Mouse (Mus musculus): ENCODE results near the gene Rbfox1. TPM values are rescaled to one million over a fixed set of nuclear protein-coding genes. Genes with fewer than 3 reads are reported as not detected.

Gene Rbfox1
- total and polyA plus RNA-seq, 3 experiments, result not detected

DNA sequence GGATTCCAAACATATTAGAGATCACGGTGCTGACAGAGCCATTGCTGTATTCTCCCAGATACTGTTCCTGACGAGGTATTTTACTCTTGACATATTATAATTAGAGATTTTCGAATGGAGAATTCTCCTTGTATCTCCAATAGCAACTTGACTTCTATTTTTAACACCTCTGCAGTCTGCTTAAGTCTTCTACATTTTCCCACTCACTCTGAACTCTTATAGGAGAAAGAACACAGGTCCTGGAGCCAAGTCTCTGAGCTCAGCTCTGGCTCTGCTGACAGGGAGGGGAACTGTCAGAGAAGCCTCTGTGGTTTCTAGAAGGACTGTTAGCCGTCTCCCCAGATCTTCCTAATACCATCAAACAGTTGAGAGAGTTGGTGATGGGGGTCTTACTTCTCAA lies 1344.1 kb downstream of the Rbfox1 start:
- no peak for DNase-seq (ENCODE audit: low read depth, low spot score)
- TF ChIP-seq TBP (IDR thresholded peaks at IDR 0.05; ENCODE audit: low read depth, low read length) (no peak), HCFC1 (IDR thresholded peaks at IDR 0.05; ENCODE audit: low read depth, low read length) (no peak), UBTF (IDR thresholded peaks at IDR 0.05; ENCODE audit: borderline replicate concordance, insufficient read depth, low read depth, low read length) (no peak), ZC3H11A (IDR thresholded peaks at IDR 0.05; ENCODE audit: low read depth, low read length) (no peak), MAZ (IDR thresholded peaks at IDR 0.05; ENCODE audit: low read depth, low read length) (no peak), ELF1 (IDR thresholded peaks at IDR 0.05; ENCODE audit: low read depth, low read length) (no peak), NELFE (IDR thresholded peaks at IDR 0.05; ENCODE audit: low read depth, low read length) (no peak), TAL1 (IDR thresholded peaks at IDR 0.05; ENCODE audit: low read length) (no peak), USF1 (IDR thresholded peaks at IDR 0.05; ENCODE audit: low read depth, low read length) (no peak), POLR2AphosphoS5 (IDR thresholded peaks at IDR 0.05; ENCODE audit: borderline replicate concordance, low read depth, low read length) (no peak)
- H3K27ac ChIP-seq (ENCODE audit: control insufficient read depth, low read depth, low read length), result no peak overlapping the region
- no peaks in the 10 kb centered on the region for H3K4me1 ChIP-seq (ENCODE audit: control insufficient read depth in 1 of 2, insufficient read depth in 2 of 2, low read length in 2 of 2)
- H3K27me3 ChIP-seq (ENCODE audit: control insufficient read depth in 1 of 2, insufficient read depth in 2 of 2, low read length in 2 of 2), result no peaks in the 10 kb centered on the region
- no peak overlapping the region for H3K9ac ChIP-seq (ENCODE audit: control insufficient read depth, low read depth, low read length, poor library complexity, severe bottlenecking)
- H3K4me3 ChIP-seq (ENCODE audit: control insufficient read depth in 1 of 2, insufficient read depth in 1 of 2, low read depth in 2 of 2, low read length in 2 of 2), result no peak overlapping the region
- H3K36me3 ChIP-seq (ENCODE audit: control insufficient read depth in 1 of 2, insufficient read depth in 2 of 2, low read length in 2 of 2), result no peaks in the 10 kb centered on the region
- H3K79me2 ChIP-seq (ENCODE audit: control insufficient read depth, insufficient read depth, low read length, poor library complexity), result no peaks in the 10 kb centered on the region
- H3K9me3 ChIP-seq (replicated peaks; ENCODE audit: insufficient read depth, low read length), result no peaks in the 10 kb centered on the region

DNA sequence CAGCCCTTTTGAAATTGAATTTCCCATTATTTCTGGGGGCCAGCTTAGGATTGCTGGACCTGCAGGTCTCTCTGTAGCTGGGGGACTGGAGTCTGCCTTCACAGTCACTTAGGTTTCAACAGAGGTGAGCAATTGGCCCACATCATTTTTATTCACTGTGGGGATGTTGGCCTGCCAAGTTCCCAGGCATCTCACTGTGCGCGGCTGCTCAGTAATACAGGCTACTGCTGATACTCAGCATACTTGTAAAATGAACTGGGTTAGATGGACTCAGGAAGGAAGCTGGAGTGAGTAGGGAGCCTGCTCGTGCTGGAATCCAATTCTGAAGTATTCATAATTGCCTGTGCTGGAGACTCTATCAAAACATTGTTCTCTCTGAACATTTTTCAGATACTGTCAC lies 1356.5 kb downstream of the Rbfox1 start:
- Histone ChIP-seq H3K9me3 (replicated peaks; ENCODE audit: insufficient read depth, low read length) (no peaks in the 10 kb centered on the region), H3K36me3 (ENCODE audit: control insufficient read depth in 1 of 2, insufficient read depth in 2 of 2, low read length in 2 of 2) (no peaks in the 10 kb centered on the region), H3K9ac (ENCODE audit: control insufficient read depth, low read depth, low read length, poor library complexity, severe bottlenecking) (no peak overlapping the region), H3K79me2 (ENCODE audit: control insufficient read depth, insufficient read depth, low read length, poor library complexity) (no peaks in the 10 kb centered on the region), H3K27me3 (ENCODE audit: control insufficient read depth in 1 of 2, insufficient read depth in 2 of 2, low read length in 2 of 2) (no peaks in the 10 kb centered on the region), H3K4me3 (ENCODE audit: control insufficient read depth in 1 of 2, insufficient read depth in 1 of 2, low read depth in 2 of 2, low read length in 2 of 2) (no peak overlapping the region), H3K4me1 (ENCODE audit: control insufficient read depth in 1 of 2, insufficient read depth in 2 of 2, low read length in 2 of 2) (no peaks in the 10 kb centered on the region), H3K27ac (ENCODE audit: control insufficient read depth, low read depth, low read length) (no peak overlapping the region)
- TF ChIP-seq POLR2AphosphoS2 (IDR thresholded peaks at IDR 0.05; ENCODE audit: low read length), result no peak
- no peak for TF ChIP-seq USF1 (IDR thresholded peaks at IDR 0.05; ENCODE audit: low read depth, low read length)
- TF ChIP-seq CHD1 (IDR thresholded peaks at IDR 0.05; ENCODE audit: low read depth, low read length), result no peak
- TF ChIP-seq POLR2A (IDR thresholded peaks at IDR 0.05; ENCODE audit: control insufficient read depth in 1 of 2, insufficient read depth in 1 of 2, low read depth in 1 of 2, low read length in 2 of 2, poor library complexity in 1 of 2), result no peak
- no peak for TF ChIP-seq RAD21 (IDR thresholded peaks at IDR 0.05; ENCODE audit: low read depth, low read length)
- no peak for TF ChIP-seq TBP (IDR thresholded peaks at IDR 0.05; ENCODE audit: low read depth, low read length)
- TF ChIP-seq JUND (IDR thresholded peaks at IDR 0.05; ENCODE audit: low read depth, low read length), result no peak
- no peak for TF ChIP-seq ETS1 (IDR thresholded peaks at IDR 0.05; ENCODE audit: low read depth, low read length)
- TF ChIP-seq SIN3A (IDR thresholded peaks at IDR 0.05; ENCODE audit: low read length), result no peak
- TF ChIP-seq MYB (IDR thresholded peaks at IDR 0.05; ENCODE audit: low read depth, low read length), result no peak
- TF ChIP-seq ZMIZ1 (IDR thresholded peaks at IDR 0.05; ENCODE audit: low read depth, low read length), result no peak
- no peak for TF ChIP-seq ZNF384 (IDR thresholded peaks at IDR 0.05; ENCODE audit: low read depth, low read length)
- no peak for TF ChIP-seq CTCF (IDR thresholded peaks at IDR 0.05 in 2 of 3, conservative IDR thresholded peaks at IDR 0.05 in 1 of 3; ENCODE audit: control insufficient read depth in 1 of 3, insufficient read depth in 1 of 3, low read depth in 2 of 3, low read length in 3 of 3, poor library complexity in 1 of 3, severe bottlenecking in 1 of 3)
- no peak for TF ChIP-seq MYC (IDR thresholded peaks at IDR 0.05; ENCODE audit: low read depth, low read length)
- TF ChIP-seq EP300 (IDR thresholded peaks at IDR 0.05; ENCODE audit: low read depth in 1 of 2, low read length in 2 of 2), result no peak
- TF ChIP-seq UBTF (IDR thresholded peaks at IDR 0.05; ENCODE audit: borderline replicate concordance, insufficient read depth, low read depth, low read length), result no peak
- TF ChIP-seq MXI1 (IDR thresholded peaks at IDR 0.05; ENCODE audit: low read depth, low read length), result no peak
- no peak for DNase-seq (ENCODE audit: low read depth, low spot score)
